Mouse (Mus musculus): ENCODE measurements at regions not wholly inside any gene's neighbourhood (a gene's known extent, or its start where the extent isn't known, plus 50 kb on each side); places are given as distances from the start of the nearest gene placed in this dataset.
A peak's percentile ranks its signal among the peaks of the same experiment; 100 is the strongest.

GRCm38 (mm10) chr5:73796201-73796600, 145.0 kb downstream of the Spata18 start:
- DNase-seq (ENCODE audit: low spot score in 2 of 2), result no peak

GRCm38 (mm10) chr5:73797980-73798379, 146.8 kb downstream of the Spata18 start:
- no peak for DNase-seq (ENCODE audit: low spot score in 2 of 2)

GRCm38 (mm10) chr5:73803431-73803830, 152.3 kb downstream of the Spata18 start:
- no peak for DNase-seq (ENCODE audit: low spot score in 2 of 2)

- DNase-seq (ENCODE audit: low spot score in 2 of 2), result no peak
Observed at GRCm38 (mm10) chr5:73804556-73805230, 153.5 kb downstream of the Spata18 start.

- DNase-seq (ENCODE audit: low spot score in 2 of 2), result no peak
Observed at GRCm38 (mm10) chr5:73810660-73811059, 159.5 kb downstream of the Spata18 start.

GRCm38 (mm10) chr5:73811094-73811521, 159.9 kb downstream of the Spata18 start:
- DNase-seq (ENCODE audit: low spot score in 2 of 2), result no peak

GRCm38 (mm10) chr5:73815752-73816151, 164.6 kb downstream of the Spata18 start:
- DNase-seq (ENCODE audit: low spot score in 2 of 2), result no peak

- no peak for DNase-seq (ENCODE audit: low spot score in 2 of 2)
Observed at GRCm38 (mm10) chr5:73817180-73817579, 166.0 kb downstream of the Spata18 start.

- no peak for DNase-seq (ENCODE audit: low spot score in 2 of 2)
Observed at GRCm38 (mm10) chr5:73821956-73822545, 170.9 kb downstream of the Spata18 start.

GRCm38 (mm10) chr5:73823421-73823820, 172.2 kb downstream of the Spata18 start:
- no peak for DNase-seq (ENCODE audit: low spot score in 2 of 2)

GRCm38 (mm10) chr5:73826941-73827340, 175.8 kb downstream of the Spata18 start:
- DNase-seq (ENCODE audit: low spot score in 2 of 2), result no peak

GRCm38 (mm10) chr5:73833721-73834120, 182.5 kb downstream of the Spata18 start:
- DNase-seq (ENCODE audit: low spot score in 2 of 2), result no peak

GRCm38 (mm10) chr5:73843776-73844175, 192.6 kb downstream of the Spata18 start:
- no peak for DNase-seq (ENCODE audit: low spot score in 2 of 2)

- DNase-seq (ENCODE audit: low spot score in 2 of 2), result no peak
Observed at GRCm38 (mm10) chr5:73846096-73846782, 195.1 kb downstream of the Spata18 start.

GRCm38 (mm10) chr5:73846783-73847151, 195.6 kb downstream of the Spata18 start:
- no peak for DNase-seq (ENCODE audit: low spot score in 2 of 2)

GRCm38 (mm10) chr5:73851501-73851900, 200.3 kb downstream of the Spata18 start:
- DNase-seq (ENCODE audit: low spot score in 2 of 2), result no peak

GRCm38 (mm10) chr5:73854025-73854773, 203.0 kb downstream of the Spata18 start:
- DNase-seq (ENCODE audit: low spot score in 2 of 2), result peak; percentile 77 to 81

- DNase-seq (ENCODE audit: low spot score in 2 of 2), result no peak
Observed at GRCm38 (mm10) chr5:73854774-73855371, 203.7 kb downstream of the Spata18 start.

GRCm38 (mm10) chr5:73859320-73859719, 208.1 kb downstream of the Spata18 start:
- DNase-seq (ENCODE audit: low spot score in 2 of 2), result no peak

- DNase-seq (ENCODE audit: low spot score in 2 of 2), result peak; percentile 45 to 53
Observed at GRCm38 (mm10) chr5:73864138-73864761, 204.0 kb downstream of the Usp46 start.

- DNase-seq (ENCODE audit: low spot score in 2 of 2), result no peak
Observed at GRCm38 (mm10) chr5:73872641-73873421, 195.4 kb downstream of the Usp46 start.

Data from frontal cortex, postnatal 25 days (tissue).